Mouse (Mus musculus): ENCODE data around the gene Gnaz.

The Gnaz gene

GRCm38 (mm10) chr10:74966850-74967451 is at the start of gene Gnaz:
Gene Gnaz (plus strand): TSS chr10:74967177.
- peak; percentile 99 for DNase-seq (ENCODE audit: low spot score)

GRCm38 (mm10) chr10:74919277-74919676 is 47.7 kb upstream of the Gnaz start:
- DNase-seq (ENCODE audit: low spot score): no peak

DNA sequence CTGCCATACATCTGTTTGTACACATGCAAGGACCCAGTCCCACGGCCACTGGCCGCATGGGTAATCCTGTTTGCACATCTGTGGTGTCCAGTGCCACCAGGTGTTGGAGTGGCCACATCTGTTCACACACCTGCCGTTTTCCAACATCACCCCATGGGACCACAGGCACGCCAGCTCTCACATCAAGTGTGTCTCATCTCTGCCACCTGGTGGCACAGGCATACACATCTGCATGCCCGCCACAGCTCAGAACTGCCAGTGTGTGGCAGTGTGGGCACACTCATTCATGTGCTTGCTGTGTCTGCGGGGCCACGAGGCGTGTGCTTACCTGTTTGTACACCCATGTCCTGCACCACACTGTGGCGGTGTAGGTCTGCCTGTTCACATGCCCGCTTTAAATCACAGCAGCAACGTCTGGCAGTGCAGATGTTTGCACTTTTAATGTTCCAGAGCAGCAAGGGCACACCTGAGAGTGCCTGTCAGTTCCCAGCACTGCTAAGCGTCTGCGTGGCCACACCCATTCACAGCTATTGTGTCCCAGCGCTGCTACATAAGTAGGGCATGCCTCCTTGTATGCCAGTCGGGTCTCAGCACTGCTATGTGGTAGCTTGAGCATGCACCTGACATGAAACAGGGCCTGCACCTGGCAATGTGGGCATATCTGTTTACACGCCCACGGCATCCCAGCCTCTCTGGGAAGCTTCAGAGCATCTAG is 46.0 kb upstream of the Gnaz start:
- DNase-seq (ENCODE audit: low spot score): peak; percentile 70

DNA sequence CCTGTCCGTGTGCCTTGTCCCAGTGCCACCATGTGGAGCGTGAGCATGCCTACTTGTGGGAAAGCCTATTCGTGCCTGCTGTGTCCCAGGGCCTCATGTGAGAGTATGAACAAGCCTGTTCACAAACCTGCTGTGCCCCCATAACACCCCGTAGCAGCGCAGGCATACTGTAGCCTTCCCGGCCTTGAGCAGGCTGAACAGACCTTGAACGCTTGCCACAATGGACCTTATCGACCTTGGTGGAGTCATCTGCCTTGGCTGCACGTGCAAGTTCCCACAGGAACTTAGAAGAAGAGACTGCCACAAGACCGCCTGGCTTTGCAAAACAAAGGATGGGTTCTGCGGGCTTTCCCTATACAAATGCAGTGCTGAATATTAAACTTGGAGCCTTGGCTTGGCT is 45.4 kb upstream of the Gnaz start:
- no peak for DNase-seq (ENCODE audit: low spot score)

- DNase-seq (ENCODE audit: low spot score): no peak
Measured at GRCm38 (mm10) chr10:74922763-74923162, 44.2 kb upstream of the Gnaz start.

DNA sequence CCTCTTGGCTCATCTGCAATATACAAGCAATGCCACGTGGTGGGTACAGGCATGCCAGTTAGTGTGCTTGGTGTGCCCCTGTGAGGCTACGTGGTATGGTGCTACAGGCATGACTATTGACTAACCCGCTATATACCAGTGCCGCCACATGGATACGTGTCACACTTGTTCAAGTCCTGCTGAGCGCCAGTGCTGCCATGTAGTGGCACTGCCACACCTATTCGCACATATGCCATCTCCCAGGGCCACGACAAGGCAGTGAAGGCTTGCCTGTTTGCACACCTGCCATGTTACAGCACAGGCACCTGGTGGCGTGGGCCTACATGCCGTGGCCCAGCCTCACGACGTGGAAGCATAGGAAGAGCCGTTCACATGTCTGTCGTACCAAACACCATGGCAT is 42.7 kb upstream of the Gnaz start:
- no peak for DNase-seq (ENCODE audit: low spot score)

GRCm38 (mm10) chr10:74925324-74925723 is 41.7 kb upstream of the Gnaz start:
- peak; percentile 77 for DNase-seq (ENCODE audit: low spot score)

GRCm38 (mm10) chr10:74928276-74928675 is 38.7 kb upstream of the Gnaz start:
- no peak for DNase-seq (ENCODE audit: low spot score)

DNA sequence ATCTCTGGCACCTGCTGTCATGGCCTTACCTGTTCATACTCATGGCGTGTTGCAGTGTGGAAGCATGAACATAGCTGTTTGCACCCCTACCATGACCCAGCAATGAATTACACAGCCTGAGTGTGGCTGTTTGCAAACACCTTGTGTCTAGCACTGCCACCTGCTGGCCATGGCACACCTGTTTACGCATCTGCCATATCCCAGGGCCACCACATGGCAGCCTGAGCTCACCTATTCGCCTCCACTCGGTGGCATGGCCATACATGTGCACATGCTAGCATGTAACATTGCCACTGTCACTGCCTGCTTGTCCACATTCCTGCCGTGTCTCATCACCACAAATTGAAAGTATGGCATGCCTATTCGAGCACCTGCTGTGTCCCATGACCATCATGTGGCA is 37.4 kb upstream of the Gnaz start:
- DNase-seq (ENCODE audit: low spot score): no peak

DNA sequence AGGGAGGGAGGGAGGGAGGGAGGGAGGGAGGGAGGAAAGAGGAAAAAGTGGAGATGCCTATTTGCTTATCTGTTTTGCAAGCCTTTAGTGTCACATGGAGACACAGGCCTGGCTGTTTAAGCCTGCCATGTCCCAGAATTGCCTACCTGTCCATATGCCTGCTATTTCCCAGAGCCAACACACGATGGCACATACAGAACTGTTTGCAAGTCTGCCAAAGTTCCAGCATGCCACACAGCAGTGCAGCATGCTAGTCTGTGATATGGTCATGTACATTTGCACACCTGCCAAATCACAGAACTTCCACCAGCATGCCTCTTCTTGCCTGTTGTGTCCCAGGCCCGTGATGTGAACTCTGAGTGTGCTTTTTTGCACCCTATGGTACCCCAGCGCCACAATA is 36.4 kb upstream of the Gnaz start:
- no peak for DNase-seq (ENCODE audit: low spot score)

GRCm38 (mm10) chr10:74931631-74932030 is 35.3 kb upstream of the Gnaz start:
- DNase-seq (ENCODE audit: low spot score): no peak

DNA sequence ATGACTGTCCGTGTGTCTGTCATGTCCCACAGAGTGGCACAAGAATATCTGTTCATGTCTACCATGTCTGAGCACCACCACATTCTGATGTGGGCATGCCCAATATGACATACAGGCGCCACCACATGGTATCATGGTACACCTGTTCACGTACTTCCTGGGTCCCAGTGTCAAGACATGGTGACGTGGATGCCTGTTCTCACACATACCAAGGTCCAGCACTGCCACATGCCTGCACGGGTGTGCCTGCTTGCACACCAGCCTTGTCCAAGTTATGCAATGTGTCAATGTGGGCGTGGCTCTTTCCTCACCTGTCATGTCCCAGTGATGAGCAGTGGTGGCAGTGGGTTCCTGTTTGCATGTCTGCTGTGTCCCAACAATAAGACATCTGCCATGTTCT is 34.5 kb upstream of the Gnaz start:
- DNase-seq (ENCODE audit: low spot score): no peak

DNA sequence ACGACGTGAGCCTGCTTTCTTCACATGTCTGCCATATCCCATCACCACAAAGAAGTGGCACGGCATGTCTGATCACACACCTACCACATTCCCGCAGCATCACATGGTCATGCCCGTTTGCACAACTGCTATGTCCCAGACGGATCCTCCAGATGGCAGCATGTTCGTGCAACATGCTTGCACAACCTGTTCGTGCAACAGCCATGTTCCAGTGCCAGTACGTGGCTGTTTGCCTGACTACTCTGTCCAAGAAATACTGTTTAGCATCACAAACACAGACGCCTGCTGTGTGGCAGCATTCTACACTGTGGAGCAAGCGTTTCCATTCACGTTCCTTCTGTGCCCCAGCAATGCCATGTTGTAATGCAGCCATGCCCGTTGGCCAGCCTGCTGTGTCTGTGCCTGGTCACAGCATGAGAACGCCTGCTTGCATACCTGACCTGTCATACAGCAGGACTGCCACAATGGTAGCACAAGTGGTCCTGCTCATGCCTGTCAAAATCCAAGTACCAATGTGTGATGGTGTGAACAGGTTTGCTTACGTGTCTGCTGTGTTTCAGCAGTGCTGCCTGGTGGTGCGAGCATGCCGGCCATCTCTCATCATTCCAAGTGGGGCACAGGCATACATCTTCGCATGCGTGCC is 33.3 kb upstream of the Gnaz start:
- DNase-seq (ENCODE audit: low spot score): no peak

DNA sequence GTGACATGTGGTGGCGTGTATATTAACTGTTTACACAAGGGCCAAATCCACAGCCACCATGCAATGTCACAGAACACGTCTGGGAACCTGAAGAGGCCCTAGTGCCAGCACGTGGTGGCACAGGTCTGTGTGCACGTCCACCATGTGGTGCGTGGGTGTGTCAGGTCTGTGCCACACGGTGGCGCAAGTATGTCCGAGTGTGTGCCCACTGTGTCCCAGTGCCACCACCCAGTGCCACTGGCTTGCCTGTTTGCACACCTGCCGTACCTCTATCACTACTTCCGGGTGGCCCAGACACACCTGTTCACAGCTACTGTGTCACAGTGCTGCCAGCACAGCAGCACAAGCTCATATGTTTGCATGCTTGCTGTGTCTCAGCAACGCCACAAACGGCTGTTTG is 32.5 kb upstream of the Gnaz start:
- no peak for DNase-seq (ENCODE audit: low spot score)

DNA sequence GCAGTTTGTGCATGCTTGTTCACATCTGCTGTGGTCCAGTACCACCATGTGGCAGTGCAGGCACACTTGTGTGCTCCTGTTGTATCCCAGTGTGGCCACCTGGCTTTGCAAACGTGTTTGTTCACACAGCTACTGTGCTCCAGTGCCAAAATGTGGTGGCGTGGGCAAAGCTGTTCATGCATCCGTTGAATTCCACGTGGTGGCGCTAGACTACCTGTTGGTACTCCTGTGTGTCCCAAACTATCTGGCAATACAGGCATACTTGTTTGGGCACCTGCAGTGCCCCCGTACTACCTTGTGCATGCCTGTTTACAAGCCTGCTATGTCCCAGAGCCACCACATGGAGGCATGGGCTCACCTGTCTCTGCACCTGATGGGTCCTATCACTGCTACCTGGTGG is 32.0 kb upstream of the Gnaz start:
- DNase-seq (ENCODE audit: low spot score): peak; percentile 51

- DNase-seq (ENCODE audit: low spot score): peak; percentile 76
Measured at GRCm38 (mm10) chr10:74937003-74937790, 29.8 kb upstream of the Gnaz start.

DNA sequence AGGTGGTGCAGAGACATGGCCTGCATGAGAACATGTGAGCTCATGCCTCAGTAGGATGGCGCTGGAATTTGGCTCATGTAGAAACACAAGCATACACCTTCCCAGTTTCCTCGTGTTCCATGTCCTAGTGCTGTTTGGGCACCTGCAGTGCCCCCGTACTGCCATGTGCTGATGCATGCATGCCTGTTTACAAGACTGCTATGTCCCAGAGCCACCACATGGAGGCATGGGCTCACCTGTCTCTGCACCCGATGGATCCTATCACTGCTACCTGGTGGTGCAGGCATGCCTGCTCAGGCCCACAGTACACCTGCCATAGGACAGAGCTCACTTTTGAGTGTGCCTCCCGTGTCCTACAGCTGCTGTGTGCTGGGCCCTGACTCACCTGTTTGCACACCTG is 28.6 kb upstream of the Gnaz start:
- DNase-seq (ENCODE audit: low spot score): no peak

DNA sequence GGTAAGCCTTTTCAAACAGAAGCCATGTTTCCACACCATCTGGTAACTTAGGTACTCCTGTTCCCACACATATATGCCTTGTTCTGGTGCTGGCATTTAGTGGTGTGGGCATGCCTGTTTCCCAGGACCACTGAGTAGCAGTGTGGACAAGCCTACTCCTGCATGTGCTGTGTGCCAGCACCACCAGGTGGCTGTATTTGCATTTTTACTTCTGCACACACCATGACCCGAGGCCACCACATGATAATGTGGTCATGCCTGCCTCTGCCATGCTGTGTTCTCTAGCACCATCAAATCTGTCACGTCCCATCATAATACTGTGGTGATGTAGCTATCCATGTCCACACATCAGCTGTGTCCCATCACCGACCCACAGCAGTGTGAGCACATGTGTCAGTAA is 27.7 kb upstream of the Gnaz start:
- peak; percentile 27 for DNase-seq (ENCODE audit: low spot score)

- DNase-seq (ENCODE audit: low spot score): no peak
Measured at GRCm38 (mm10) chr10:74940795-74941194, 26.2 kb upstream of the Gnaz start.

- no peak for DNase-seq (ENCODE audit: low spot score)
Measured at GRCm38 (mm10) chr10:74952830-74953443, 14.0 kb upstream of the Gnaz start.

DNA sequence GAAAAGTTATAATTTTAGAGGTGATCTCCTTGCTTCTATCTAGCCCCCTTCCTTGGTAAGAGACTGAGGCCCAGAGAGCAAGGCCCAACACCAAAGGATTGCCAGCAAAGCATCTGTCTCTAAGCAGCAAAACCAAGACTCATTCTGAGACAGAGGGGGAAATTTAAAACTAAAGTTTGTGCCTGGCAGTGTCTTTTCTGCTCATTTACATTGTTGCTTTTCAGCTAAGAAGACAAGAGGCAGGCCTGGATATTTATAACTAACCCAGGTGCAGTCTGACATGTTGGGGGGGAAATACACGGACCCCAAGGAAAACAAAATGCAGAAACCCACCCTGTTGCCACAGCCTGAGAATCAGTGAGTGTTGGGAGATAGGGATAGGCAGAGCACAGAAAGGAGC is 2.6 kb upstream of the Gnaz start:
- no peak for DNase-seq (ENCODE audit: low spot score)

DNA sequence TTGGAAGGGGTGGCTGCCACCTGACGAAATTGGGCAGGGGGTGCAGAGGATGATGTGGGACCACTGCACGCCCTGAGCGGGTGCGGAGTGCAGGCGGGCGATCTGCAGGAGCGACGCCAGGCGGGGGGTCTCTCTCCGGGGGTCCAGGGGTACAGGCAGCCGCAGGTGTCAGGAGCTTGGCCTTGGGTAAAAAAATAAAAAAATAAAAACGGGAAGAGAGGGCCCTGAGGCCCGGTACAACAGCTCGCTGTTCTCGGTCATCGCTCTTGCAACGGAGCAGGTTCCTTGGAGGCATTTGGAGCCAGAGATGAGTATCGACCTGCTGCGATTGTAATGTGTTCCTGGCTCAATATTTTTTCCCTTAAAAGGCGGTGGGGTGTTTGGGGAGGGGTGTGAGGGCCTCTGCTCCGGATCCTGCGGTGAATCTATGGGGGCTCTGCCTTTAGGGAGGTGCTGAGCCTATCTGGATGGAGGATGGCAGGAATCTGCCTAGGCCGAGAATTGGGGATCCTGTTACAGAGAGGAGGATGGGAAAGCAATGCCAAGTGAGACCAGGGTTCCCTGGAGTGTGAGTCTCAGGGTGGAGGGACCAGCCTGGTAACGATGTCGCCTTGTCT is 782 bp downstream of the Gnaz start:
- no peak for DNase-seq (ENCODE audit: low spot score)
